Mouse (Mus musculus) adrenal gland, adult (tissue): ENCODE results near the gene Zdhhc1.

Experiments used
- DNase-seq, 2 experiments: peaks; one replicate each; pipeline ENCODE4 v3.0.0; 2022 to 2023; ENCODE audit warnings: low spot score in 1 of 2; ENCODE audit not compliant: inconsistent age in 2 of 2

The Zdhhc1 gene

DNA sequence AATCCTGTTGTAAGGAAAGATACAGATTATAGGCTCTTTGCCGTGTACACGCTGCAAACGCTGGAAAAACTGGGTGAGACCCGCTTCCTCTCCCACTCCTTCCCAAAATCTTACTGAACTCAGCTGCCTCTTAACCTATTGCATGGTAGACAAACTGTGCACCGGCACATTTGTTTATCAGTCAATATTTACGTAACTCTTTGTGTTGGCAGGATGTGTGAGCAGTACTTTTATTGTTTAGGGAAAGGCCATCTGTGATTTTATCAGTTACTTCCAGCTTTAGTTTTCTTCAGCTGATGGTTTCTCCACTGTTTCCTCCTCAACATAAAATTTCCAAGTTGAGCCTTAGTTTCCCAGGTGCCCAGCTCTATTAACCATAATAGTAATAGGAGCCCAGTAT is 69.8 kb downstream of the Zdhhc1 start:
- DNase-seq: no peak
